Mouse (Mus musculus): ENCODE measurements at regions not wholly inside any gene's neighbourhood (a gene's known extent, or its start where the extent isn't known, plus 50 kb on each side); places are given as distances from the start of the nearest gene placed in this dataset.
A peak's percentile ranks its signal among the peaks of the same experiment; 100 is the strongest.

- no peak for ATAC-seq (ENCODE audit: low FRiP score)
- no peaks in the 10 kb centered on the region for H3K9me3 ChIP-seq (ENCODE audit: control insufficient read depth, low read length)
- H3K9ac ChIP-seq, result no peak overlapping the region
- H3K27ac ChIP-seq, result no peak overlapping the region
- H3K4me3 ChIP-seq (replicated peaks; ENCODE audit: low read length), result no peak overlapping the region
- no peaks in the 10 kb centered on the region for H3K36me3 ChIP-seq (replicated peaks; ENCODE audit: control insufficient read depth, insufficient read depth)
- no peaks in the 10 kb centered on the region for H3K4me1 ChIP-seq (replicated peaks; ENCODE audit: control insufficient read depth, insufficient read depth, low read length)
- no peak for DNase-seq (ENCODE audit: low spot score)
- H3K4me2 ChIP-seq (replicated peaks), result no peak overlapping the region
- H3K27me3 ChIP-seq (ENCODE audit: control insufficient read depth, insufficient read depth, low read length), result no peaks in the 10 kb centered on the region
- WGBS, result 76% methylated on average over 4 of the region's 4 CpGs
These were observed 65.6 kb downstream of the 4933402N22Rik start for GRCm38 (mm10) chr5:11983452-11983851.

- no peaks in the 10 kb centered on the region for H3K27me3 ChIP-seq (ENCODE audit: control insufficient read depth, insufficient read depth, low read length)
- no peak for ATAC-seq (ENCODE audit: low FRiP score)
- 88% methylated on average over 5 of the region's 5 CpGs for WGBS
- H3K4me1 ChIP-seq (replicated peaks; ENCODE audit: control insufficient read depth, insufficient read depth, low read length), result no peaks in the 10 kb centered on the region
- H3K4me3 ChIP-seq (replicated peaks; ENCODE audit: low read length), result no peak overlapping the region
- no peak overlapping the region for H3K9ac ChIP-seq
- no peak overlapping the region for H3K27ac ChIP-seq
- H3K9me3 ChIP-seq (ENCODE audit: control insufficient read depth, low read length), result no peaks in the 10 kb centered on the region
- DNase-seq (ENCODE audit: low spot score), result no peak
- no peaks in the 10 kb centered on the region for H3K36me3 ChIP-seq (replicated peaks; ENCODE audit: control insufficient read depth, insufficient read depth)
- no peak overlapping the region for H3K4me2 ChIP-seq (replicated peaks)
These were observed 71.3 kb downstream of the 4933402N22Rik start for GRCm38 (mm10) chr5:11989140-11989539.

- Histone ChIP-seq H3K4me3 (replicated peaks; ENCODE audit: low read length) (no peak overlapping the region), H3K4me1 (replicated peaks; ENCODE audit: control insufficient read depth, insufficient read depth, low read length) (no peaks in the 10 kb centered on the region), H3K36me3 (replicated peaks; ENCODE audit: control insufficient read depth, insufficient read depth) (no peaks in the 10 kb centered on the region), H3K9ac (no peak overlapping the region), H3K27me3 (ENCODE audit: control insufficient read depth, insufficient read depth, low read length) (no peaks in the 10 kb centered on the region), H3K9me3 (ENCODE audit: control insufficient read depth, low read length) (no peaks in the 10 kb centered on the region), H3K4me2 (replicated peaks) (no peak overlapping the region), H3K27ac (no peak overlapping the region)
- ATAC-seq (ENCODE audit: low FRiP score) (no peak), DNase-seq (ENCODE audit: low spot score) (no peak)
These were observed 82.9 kb downstream of the 4933402N22Rik start for GRCm38 (mm10) chr5:12000777-12001176.

GRCm38 (mm10) chr5:12006473-12006872 lies 88.6 kb downstream of the 4933402N22Rik start:
- no peaks in the 10 kb centered on the region for H3K9me3 ChIP-seq (ENCODE audit: control insufficient read depth, low read length)
- no peaks in the 10 kb centered on the region for H3K27me3 ChIP-seq (ENCODE audit: control insufficient read depth, insufficient read depth, low read length)
- DNase-seq (ENCODE audit: low spot score) (no peak), ATAC-seq (ENCODE audit: low FRiP score) (no peak)
- no peak overlapping the region for H3K9ac ChIP-seq
- WGBS, result 95% methylated on average over 3 of the region's 3 CpGs
- H3K4me1 ChIP-seq (replicated peaks; ENCODE audit: control insufficient read depth, insufficient read depth, low read length), result no peaks in the 10 kb centered on the region
- no peak overlapping the region for H3K4me2 ChIP-seq (replicated peaks)
- no peak overlapping the region for H3K4me3 ChIP-seq (replicated peaks; ENCODE audit: low read length)
- no peak overlapping the region for H3K27ac ChIP-seq
- no peaks in the 10 kb centered on the region for H3K36me3 ChIP-seq (replicated peaks; ENCODE audit: control insufficient read depth, insufficient read depth)

GRCm38 (mm10) chr5:12016332-12016731 lies 98.5 kb downstream of the 4933402N22Rik start:
- DNase-seq (ENCODE audit: low spot score), result no peak
- no peaks in the 10 kb centered on the region for H3K36me3 ChIP-seq (replicated peaks; ENCODE audit: control insufficient read depth, insufficient read depth)
- no peaks in the 10 kb centered on the region for H3K27me3 ChIP-seq (ENCODE audit: control insufficient read depth, insufficient read depth, low read length)
- H3K4me2 ChIP-seq (replicated peaks), result no peak overlapping the region
- WGBS, result 85% methylated on average over 1 of the region's 1 CpGs
- no peak overlapping the region for H3K9ac ChIP-seq
- no peak for ATAC-seq (ENCODE audit: low FRiP score)
- H3K9me3 ChIP-seq (ENCODE audit: control insufficient read depth, low read length), result no peaks in the 10 kb centered on the region
- no peak overlapping the region for H3K27ac ChIP-seq
- H3K4me3 ChIP-seq (replicated peaks; ENCODE audit: low read length), result no peak overlapping the region
- no peaks in the 10 kb centered on the region for H3K4me1 ChIP-seq (replicated peaks; ENCODE audit: control insufficient read depth, insufficient read depth, low read length)

- no peak for DNase-seq (ENCODE audit: low spot score)
- no peak overlapping the region for H3K27ac ChIP-seq
These were observed 102.6 kb downstream of the 4933402N22Rik start for GRCm38 (mm10) chr5:12020489-12020888.

GRCm38 (mm10) chr5:12024705-12025383 lies 107.0 kb downstream of the 4933402N22Rik start:
- Histone ChIP-seq H3K27ac (no peak overlapping the region), H3K4me1 (replicated peaks; ENCODE audit: control insufficient read depth, insufficient read depth, low read length) (no peaks in the 10 kb centered on the region), H3K4me2 (replicated peaks) (no peak overlapping the region), H3K9me3 (ENCODE audit: control insufficient read depth, low read length) (no peaks in the 10 kb centered on the region), H3K4me3 (replicated peaks; ENCODE audit: low read length) (no peak overlapping the region), H3K9ac (no peak overlapping the region), H3K27me3 (ENCODE audit: control insufficient read depth, insufficient read depth, low read length) (no peaks in the 10 kb centered on the region), H3K36me3 (replicated peaks; ENCODE audit: control insufficient read depth, insufficient read depth) (no peaks in the 10 kb centered on the region)
- ATAC-seq (ENCODE audit: low FRiP score) (no peak), DNase-seq (ENCODE audit: low spot score) (no peak)

More at GRCm38 (mm10) chr5:12020489-12020888, 102.6 kb downstream of the 4933402N22Rik start:
- Histone ChIP-seq H3K4me2 (replicated peaks) (no peak overlapping the region), H3K36me3 (replicated peaks; ENCODE audit: control insufficient read depth, insufficient read depth) (no peaks in the 10 kb centered on the region), H3K9me3 (ENCODE audit: control insufficient read depth, low read length) (no peaks in the 10 kb centered on the region), H3K9ac (no peak overlapping the region), H3K27me3 (ENCODE audit: control insufficient read depth, insufficient read depth, low read length) (no peaks in the 10 kb centered on the region), H3K4me3 (replicated peaks; ENCODE audit: low read length) (no peak overlapping the region), H3K4me1 (replicated peaks; ENCODE audit: control insufficient read depth, insufficient read depth, low read length) (no peaks in the 10 kb centered on the region)
- no peak for ATAC-seq (ENCODE audit: low FRiP score)

GRCm38 (mm10) chr5:12030002-12030401 lies 112.2 kb downstream of the 4933402N22Rik start:
- WGBS, result 18% methylated on average over 5 of the region's 5 CpGs
- Histone ChIP-seq H3K36me3 (replicated peaks; ENCODE audit: control insufficient read depth, insufficient read depth) (no peaks in the 10 kb centered on the region), H3K4me2 (replicated peaks) (no peak overlapping the region), H3K27ac (no peak overlapping the region), H3K9me3 (ENCODE audit: control insufficient read depth, low read length) (no peaks in the 10 kb centered on the region), H3K4me3 (replicated peaks; ENCODE audit: low read length) (no peak overlapping the region), H3K4me1 (replicated peaks; ENCODE audit: control insufficient read depth, insufficient read depth, low read length) (no peaks in the 10 kb centered on the region), H3K27me3 (ENCODE audit: control insufficient read depth, insufficient read depth, low read length) (no peaks in the 10 kb centered on the region), H3K9ac (no peak overlapping the region)
- no peak; the same call in 1 of the 2 replicates for ATAC-seq (ENCODE audit: low FRiP score)
- peak; percentile 87 for DNase-seq (ENCODE audit: low spot score)

- WGBS, result 83% methylated on average over 1 of the region's 1 CpGs
- no peak for DNase-seq (ENCODE audit: low spot score)
- H3K4me2 ChIP-seq (replicated peaks), result no peak overlapping the region
- H3K4me3 ChIP-seq (replicated peaks; ENCODE audit: low read length), result no peak overlapping the region
- no peak for ATAC-seq (ENCODE audit: low FRiP score)
- H3K27me3 ChIP-seq (ENCODE audit: control insufficient read depth, insufficient read depth, low read length), result no peaks in the 10 kb centered on the region
- H3K9ac ChIP-seq, result no peak overlapping the region
- H3K9me3 ChIP-seq (ENCODE audit: control insufficient read depth, low read length), result 0 out of 2 replicates have a peak, but pooled peaks cover 6% of the 10 kb centered on the region
- H3K4me1 ChIP-seq (replicated peaks; ENCODE audit: control insufficient read depth, insufficient read depth, low read length), result no peaks in the 10 kb centered on the region
- no peaks in the 10 kb centered on the region for H3K36me3 ChIP-seq (replicated peaks; ENCODE audit: control insufficient read depth, insufficient read depth)
- H3K27ac ChIP-seq, result no peak overlapping the region
These were observed 132.0 kb downstream of the 4933402N22Rik start for GRCm38 (mm10) chr5:12049806-12050205.

- Histone ChIP-seq H3K4me3 (replicated peaks; ENCODE audit: low read length) (no peak overlapping the region), H3K4me1 (replicated peaks; ENCODE audit: control insufficient read depth, insufficient read depth, low read length) (no peaks in the 10 kb centered on the region), H3K36me3 (replicated peaks; ENCODE audit: control insufficient read depth, insufficient read depth) (no peaks in the 10 kb centered on the region), H3K27me3 (ENCODE audit: control insufficient read depth, insufficient read depth, low read length) (no peaks in the 10 kb centered on the region), H3K9me3 (ENCODE audit: control insufficient read depth, low read length) (no peaks in the 10 kb centered on the region), H3K27ac (no peak overlapping the region), H3K4me2 (replicated peaks) (no peak overlapping the region), H3K9ac (no peak overlapping the region)
- DNase-seq (ENCODE audit: low spot score) (no peak), ATAC-seq (ENCODE audit: low FRiP score) (no peak)
- WGBS, result 72% methylated on average over 1 of the region's 1 CpGs
These were observed 162.3 kb downstream of the 4933402N22Rik start for GRCm38 (mm10) chr5:12080191-12080590.
